In genomic region chr9:119780901-119781300, GRCm38 (mm10) we compare ENCODE assay signal across 19 mouse cellular contexts. TPM values are rescaled to one million over a fixed set of nuclear protein-coding genes. Genes with fewer than 3 reads are reported as not detected.
DNase-seq lines count a peak whose midpoint lies in the region; ATAC-seq and TF ChIP-seq lines count a peak whose summit lies in the region.
"Had no signal": no experiment of that assay in that cellular context is flagged by ENCODE, and none has a peak within 500 bp of the region (broad histone marks: within the 10 kb centered on the region; RNA-seq: fewer than 3 reads in every experiment).

No protein-coding gene starts in this region.

- H3K9me3 ChIP-seq in hindbrain, embryonic 14.5 days (ENCODE audit: control insufficient read depth, low read length): no peaks in the 10 kb centered on the region
- H3K9me3 ChIP-seq in hindbrain, embryonic 13.5 days: no peaks in the 10 kb centered on the region
- H3K9me3 ChIP-seq in midbrain, embryonic 11.5 days (ENCODE audit: control insufficient read depth, low read length): 0 out of 2 replicates have a peak, but pooled peaks cover 2% of the 10 kb centered on the region
- H3K9me3 ChIP-seq in midbrain, postnatal 0 days (ENCODE audit: low read length): no peaks in the 10 kb centered on the region
- H3K9me3 ChIP-seq: embryonic facial prominence, embryonic 10.5 days; embryonic facial prominence, embryonic 12.5 days; forebrain, embryonic 13.5 days had no signal

- no peak for TF ChIP-seq POLR2A in brain, embryonic 14.5 days (IDR thresholded peaks at IDR 0.05; ENCODE audit: borderline replicate concordance, extremely low read depth, insufficient read depth, insufficient read length, poor library complexity, severe bottlenecking)

- WGBS in hindbrain, embryonic 14.5 days: 63% methylated on average over 3 of the region's 3 CpGs
- WGBS in hindbrain, embryonic 13.5 days: 62% methylated on average over 3 of the region's 3 CpGs
- 91% methylated on average over 3 of the region's 3 CpGs for WGBS in midbrain, embryonic 11.5 days
- WGBS in midbrain, postnatal 0 days: 82% methylated on average over 3 of the region's 3 CpGs

- DNase-seq in hindbrain, embryonic 14.5 days (ENCODE audit: low spot score): no peak
- DNase-seq in midbrain, embryonic 11.5 days (ENCODE audit: low spot score, missing footprints): peak; percentile 21
- DNase-seq in midbrain, postnatal 0 days (ENCODE audit: low spot score): no peak
- peak; percentile 63 for DNase-seq in brain, embryonic 14.5 days (ENCODE audit: low read depth)
- DNase-seq in heart, adult 11 months: no peak
- DNase-seq: adrenal gland, adult 2 months; adrenal gland, postnatal 10 days; adrenal gland, postnatal 25 days; cerebellum, adult 11-12 months; cerebellum, adult 2 months; cerebellum, adult 9-10 months; cerebellum, postnatal 10 days; cerebellum, postnatal 25 days; forebrain, postnatal 0 days had no signal

- TF ChIP-seq CTCF in midbrain, postnatal 0 days (IDR thresholded peaks at IDR 0.05): no peak
- TF ChIP-seq CTCF in brain, embryonic 14.5 days (IDR thresholded peaks at IDR 0.05; ENCODE audit: borderline replicate concordance, extremely low read depth, insufficient read depth, insufficient read length): no peak

- H3K27ac ChIP-seq in hindbrain, embryonic 14.5 days: no peak overlapping the region
- H3K27ac ChIP-seq in hindbrain, embryonic 13.5 days: no peak overlapping the region
- no peak overlapping the region for H3K27ac ChIP-seq in midbrain, embryonic 11.5 days (ENCODE audit: low read depth, low read length)
- H3K27ac ChIP-seq in midbrain, postnatal 0 days (ENCODE audit: low read depth, low read length): no peak overlapping the region
- H3K27ac ChIP-seq: embryonic facial prominence, embryonic 10.5 days; embryonic facial prominence, embryonic 12.5 days; forebrain, embryonic 13.5 days had no signal

- ATAC-seq in hindbrain, embryonic 14.5 days (ENCODE audit: low FRiP score): 0 out of 2 replicates have a peak, but pooled peaks have one; percentile 27
- ATAC-seq in hindbrain, embryonic 13.5 days (ENCODE audit: low FRiP score): no peak
- ATAC-seq in midbrain, embryonic 11.5 days (ENCODE audit: low FRiP score): no peak
- ATAC-seq in midbrain, postnatal 0 days (ENCODE audit: low FRiP score): no peak
- ATAC-seq: forebrain, embryonic 13.5 days; forebrain, postnatal 0 days had no signal

- no peak overlapping the region for H3K9ac ChIP-seq in hindbrain, embryonic 14.5 days
- H3K9ac ChIP-seq in hindbrain, embryonic 13.5 days: no peak overlapping the region
- no peak overlapping the region for H3K9ac ChIP-seq in midbrain, embryonic 11.5 days (ENCODE audit: low read length)
- no peak overlapping the region for H3K9ac ChIP-seq in midbrain, postnatal 0 days (replicated peaks; ENCODE audit: low read length, poor library complexity, severe bottlenecking)
- H3K9ac ChIP-seq: embryonic facial prominence, embryonic 12.5 days; forebrain, embryonic 13.5 days; forebrain, postnatal 0 days had no signal

- H3K36me3 ChIP-seq in hindbrain, embryonic 14.5 days (replicated peaks; ENCODE audit: control insufficient read depth, insufficient read depth): no peaks in the 10 kb centered on the region
- no peaks in the 10 kb centered on the region for H3K36me3 ChIP-seq in hindbrain, embryonic 13.5 days
- no peaks in the 10 kb centered on the region for H3K36me3 ChIP-seq in midbrain, embryonic 11.5 days (ENCODE audit: control insufficient read depth, insufficient read depth, low read length)
- H3K36me3 ChIP-seq in midbrain, postnatal 0 days (ENCODE audit: insufficient read depth, low read length): no peaks in the 10 kb centered on the region
- H3K36me3 ChIP-seq: embryonic facial prominence, embryonic 10.5 days; embryonic facial prominence, embryonic 12.5 days had no signal

- no peak overlapping the region for H3K4me2 ChIP-seq in hindbrain, embryonic 14.5 days (replicated peaks)
- H3K4me2 ChIP-seq in hindbrain, embryonic 13.5 days: no peak overlapping the region
- H3K4me2 ChIP-seq in midbrain, embryonic 11.5 days: no peak overlapping the region
- no peak overlapping the region for H3K4me2 ChIP-seq in midbrain, postnatal 0 days (ENCODE audit: low read depth, low read length, poor library complexity, severe bottlenecking)
- H3K4me2 ChIP-seq: embryonic facial prominence, embryonic 12.5 days; forebrain, embryonic 13.5 days had no signal

- no peak overlapping the region for H3K4me3 ChIP-seq in hindbrain, embryonic 14.5 days (replicated peaks; ENCODE audit: low read length)
- H3K4me3 ChIP-seq in hindbrain, embryonic 13.5 days: no peak overlapping the region
- no peak overlapping the region for H3K4me3 ChIP-seq in midbrain, embryonic 11.5 days (ENCODE audit: low read depth, low read length)
- no peak overlapping the region for H3K4me3 ChIP-seq in midbrain, postnatal 0 days (ENCODE audit: low read depth, low read length)
- H3K4me3 ChIP-seq: embryonic facial prominence, embryonic 10.5 days; embryonic facial prominence, embryonic 12.5 days; forebrain, embryonic 13.5 days had no signal

- no peaks in the 10 kb centered on the region for H3K27me3 ChIP-seq in hindbrain, embryonic 14.5 days (ENCODE audit: control insufficient read depth, insufficient read depth, low read length)
- H3K27me3 ChIP-seq in hindbrain, embryonic 13.5 days: no peaks in the 10 kb centered on the region
- H3K27me3 ChIP-seq in midbrain, embryonic 11.5 days (ENCODE audit: control insufficient read depth, insufficient read depth, low read length): no peaks in the 10 kb centered on the region
- no peaks in the 10 kb centered on the region for H3K27me3 ChIP-seq in midbrain, postnatal 0 days (ENCODE audit: insufficient read depth, low read length)
- H3K27me3 ChIP-seq: embryonic facial prominence, embryonic 12.5 days; forebrain, embryonic 13.5 days had no signal

- no peaks in the 10 kb centered on the region for H3K4me1 ChIP-seq in hindbrain, embryonic 14.5 days (replicated peaks; ENCODE audit: control insufficient read depth, insufficient read depth, low read length)
- no peaks in the 10 kb centered on the region for H3K4me1 ChIP-seq in hindbrain, embryonic 13.5 days (replicated peaks)
- no peaks in the 10 kb centered on the region for H3K4me1 ChIP-seq in midbrain, embryonic 11.5 days (ENCODE audit: control insufficient read depth, insufficient read depth, low read length)
- H3K4me1 ChIP-seq in midbrain, postnatal 0 days (ENCODE audit: insufficient read depth, low read length): no peaks in the 10 kb centered on the region
- H3K4me1 ChIP-seq: embryonic facial prominence, embryonic 10.5 days; embryonic facial prominence, embryonic 12.5 days; forebrain, embryonic 13.5 days had no signal

RNA-seq across cellular contexts. Expression of gene Scn11a, which starts 44.4 kb away (rescaled TPM):
- 0.21 and 0.34 TPM in 2 replicates for polyA plus RNA-seq in hindbrain, embryonic 14.5 days (2014; fragmentation: Nextera tagmentation; extraction: Ambion mirVana)
- 0.04 and 0.14 TPM in 2 replicates for polyA plus RNA-seq in hindbrain, embryonic 13.5 days (2015; fragmentation: Nextera tagmentation; extraction: Ambion mirVana)
- 0.23 TPM in 2 replicates for polyA plus RNA-seq in midbrain, embryonic 11.5 days (2014; fragmentation: Nextera tagmentation; extraction: Ambion mirVana)
- total RNA-seq in midbrain, postnatal 0 days (2014; rRNA removed): 0.47 and 0.60 TPM in 2 replicates
- 0.27 and 0.35 TPM in 2 replicates for polyA plus RNA-seq in midbrain, postnatal 0 days (2015; fragmentation: Nextera tagmentation; extraction: Ambion mirVana)
- 0.18 and 0.21 TPM in 2 replicates for polyA plus RNA-seq in brain, embryonic 14.5 days (2012; rRNA removed)
- total RNA-seq: adrenal gland, adult 2 months; adrenal gland, postnatal 25 days had no signal
- polyA plus RNA-seq: adrenal gland, adult 2 months; cortical plate, adult 2 months had no signal

Comparison
In these comparisons a context has a peak if more than half of its experiments do, and no peak if none do; other contexts are left out.
1. DNase-seq: peak in midbrain, embryonic 11.5 days (single experiment) and brain, embryonic 14.5 days (single experiment); none in hindbrain, embryonic 14.5 days (single experiment), midbrain, postnatal 0 days (single experiment) and heart, adult 11 months (single experiment).